Mouse (Mus musculus) cerebellum, postnatal 36 days (tissue): ENCODE results near the gene Rmnd5a.
"Not testable (repeated sequence)": the region's sequence is repeated elsewhere in the genome, so short reads cannot be mapped to it uniquely, and the experiment has no call there.

Experiments used
- DNase-seq, 2 experiments: peaks; one replicate each; pipeline ENCODE4 v3.0.0; 2021 to 2022; ENCODE audit warnings: mixed read lengths in 2 of 2

Gene Rmnd5a

GRCm38 (mm10) chr6:71440492-71441250, at the start of gene Rmnd5a:
TSS of gene Rmnd5a (minus strand) at chr6:71440637.
- peak; percentile 97 to 100 for DNase-seq

- DNase-seq, result no peak
Observed at GRCm38 (mm10) chr6:71487966-71488365, 47.5 kb upstream of the Rmnd5a start.

- DNase-seq, result no peak
Observed at GRCm38 (mm10) chr6:71486867-71487266, 46.4 kb upstream of the Rmnd5a start.

- no peak for DNase-seq
Observed at GRCm38 (mm10) chr6:71486226-71486625, 45.8 kb upstream of the Rmnd5a start.

- no peak for DNase-seq
Observed at GRCm38 (mm10) chr6:71485246-71485645, 44.8 kb upstream of the Rmnd5a start.

- DNase-seq, result no peak
Observed at GRCm38 (mm10) chr6:71481136-71481535, 40.7 kb upstream of the Rmnd5a start.

- DNase-seq, result no peak
Observed at GRCm38 (mm10) chr6:71480136-71480535, 39.7 kb upstream of the Rmnd5a start.

GRCm38 (mm10) chr6:71479588-71479987, 39.2 kb upstream of the Rmnd5a start:
- DNase-seq, result not testable (repeated sequence)

- not testable (repeated sequence) for DNase-seq
Observed at GRCm38 (mm10) chr6:71478816-71479568, 38.6 kb upstream of the Rmnd5a start.

GRCm38 (mm10) chr6:71476783-71477182, 36.3 kb upstream of the Rmnd5a start:
- DNase-seq, result no peak

GRCm38 (mm10) chr6:71475604-71476003, 35.2 kb upstream of the Rmnd5a start:
- DNase-seq, result no peak

- no peak for DNase-seq
Observed at GRCm38 (mm10) chr6:71472786-71473185, 32.3 kb upstream of the Rmnd5a start.

GRCm38 (mm10) chr6:71471830-71472520, 31.5 kb upstream of the Rmnd5a start:
- DNase-seq, result no peak

GRCm38 (mm10) chr6:71469291-71469690, 28.9 kb upstream of the Rmnd5a start:
- DNase-seq, result no peak

- DNase-seq, result peak; percentile 4 to 6
Observed at GRCm38 (mm10) chr6:71467766-71468165, 27.3 kb upstream of the Rmnd5a start.

GRCm38 (mm10) chr6:71465146-71465545, 24.7 kb upstream of the Rmnd5a start:
- DNase-seq, result no peak

- DNase-seq, result no peak
Observed at GRCm38 (mm10) chr6:71457956-71458608, 17.6 kb upstream of the Rmnd5a start.

GRCm38 (mm10) chr6:71453983-71454739, 13.7 kb upstream of the Rmnd5a start:
- DNase-seq, result not testable (repeated sequence)

- DNase-seq, result no peak
Observed at GRCm38 (mm10) chr6:71452792-71453191, 12.4 kb upstream of the Rmnd5a start.

- DNase-seq, result no peak
Observed at GRCm38 (mm10) chr6:71445560-71445959, 5.1 kb upstream of the Rmnd5a start.

- no peak for DNase-seq
Observed at GRCm38 (mm10) chr6:71444756-71445155, 4.3 kb upstream of the Rmnd5a start.

- DNase-seq, result no peak
Observed at GRCm38 (mm10) chr6:71442130-71442529, 1.7 kb upstream of the Rmnd5a start.
